Mouse (Mus musculus) hindlimb bud, embryonic 11.5 days (tissue): ENCODE measurements around the gene Gmnn.

Experiments
- DNase-seq: peaks from one replicate; pipeline ENCODE4 v3.0.0-alpha.2; 2012; ENCODE audit warnings: low read depth, low spot score; ENCODE audit errors: extremely low spot score

Gmnn gene

DNA sequence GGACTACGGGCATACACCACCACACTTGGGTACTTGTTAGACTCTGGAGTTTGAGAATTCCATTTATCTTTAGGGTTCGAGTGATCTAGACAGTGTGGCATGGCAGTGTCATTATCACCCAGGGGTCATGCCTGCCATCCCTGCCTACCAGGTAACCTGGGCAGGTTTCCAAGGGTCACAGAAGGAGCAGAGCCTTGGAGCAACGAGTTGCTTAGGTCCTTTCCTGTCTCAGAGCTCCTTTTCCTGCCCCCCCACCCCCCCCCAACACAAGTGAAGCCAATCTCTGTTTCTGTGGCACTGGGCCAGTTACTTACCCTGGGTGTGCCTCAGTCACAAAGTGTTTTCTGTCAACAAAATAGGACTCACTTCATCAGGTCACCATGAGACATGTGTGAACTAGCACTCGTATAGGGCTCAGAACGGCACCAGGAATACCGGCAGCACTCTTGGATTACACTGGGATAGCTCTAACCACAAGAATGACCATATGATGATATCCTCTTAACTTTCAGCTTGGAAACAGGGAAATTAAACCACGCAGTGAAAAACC is 49.1 kb downstream of the Gmnn start:
- no peak for DNase-seq

- no peak for DNase-seq
These were observed 50.8 kb downstream of the Gmnn start for GRCm38 (mm10) chr13:24710968-24711367.

DNA sequence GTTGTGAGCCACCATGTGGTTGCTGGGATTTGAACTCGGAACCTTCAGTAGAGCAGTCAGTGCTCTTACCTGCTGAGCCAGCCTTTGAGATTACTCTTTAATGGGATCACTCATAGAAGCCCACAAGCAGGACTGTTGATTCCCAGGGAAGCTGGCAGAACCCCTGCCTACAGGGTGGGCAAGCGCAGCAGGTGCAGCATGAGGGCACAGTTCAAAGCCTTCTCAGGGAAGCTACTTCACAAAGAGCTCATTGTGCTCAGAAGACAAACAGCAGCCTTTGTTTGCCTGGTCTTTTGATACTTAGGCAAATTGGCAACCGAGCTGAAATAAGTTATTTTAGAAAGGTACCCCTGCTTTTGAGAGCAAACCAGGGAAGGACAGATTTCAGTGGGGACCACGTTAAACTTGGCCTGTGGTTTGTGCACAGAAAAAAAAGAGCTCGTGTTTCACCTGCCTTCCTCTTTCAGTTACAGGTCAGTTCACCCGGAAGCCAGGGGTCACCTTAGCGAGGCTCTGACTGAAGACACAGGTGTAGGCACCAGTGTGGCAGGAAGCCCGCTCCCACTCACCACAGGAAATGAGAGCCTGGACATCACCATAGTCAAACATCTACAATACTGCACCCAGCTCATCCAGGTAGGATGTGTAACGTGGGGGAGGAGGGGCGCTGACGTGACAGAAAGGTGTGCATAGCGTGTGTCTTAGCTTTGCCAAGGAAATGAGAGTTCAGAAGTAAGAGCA is 51.9 kb downstream of the Gmnn start:
- DNase-seq = no peak

DNA sequence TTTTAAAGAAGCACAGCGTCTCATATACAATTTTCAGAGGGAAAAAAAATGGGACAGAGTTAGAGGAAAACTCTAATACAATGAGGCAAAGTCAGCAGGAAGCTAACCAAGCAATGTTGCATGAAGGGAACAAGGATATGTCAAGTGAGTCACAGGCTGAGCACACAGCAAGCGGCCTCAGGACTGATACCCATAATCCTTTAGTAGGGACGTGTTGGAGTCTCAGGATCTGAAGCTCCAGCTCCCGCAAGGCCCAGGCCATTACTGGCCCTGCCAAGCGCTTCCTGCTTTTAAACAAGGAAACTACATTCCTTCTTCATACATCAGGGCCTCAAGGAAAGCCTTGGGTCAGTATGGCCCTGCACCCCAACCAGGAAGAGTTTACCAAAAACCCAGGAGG is 59.6 kb downstream of the Gmnn start:
- no peak for DNase-seq
